Mouse (Mus musculus) cortical plate, adult 2 months (tissue): ENCODE measurements around the gene Zfp768. TPM values are rescaled to one million over a fixed set of nuclear protein-coding genes. Genes with fewer than 3 reads are reported as not detected.
"Not testable (repeated sequence)": the region's sequence is repeated elsewhere in the genome, so short reads cannot be mapped to it uniquely, and the experiment has no call there.

Experiments used
- H3K27ac ChIP-seq: fragments of 200-500 bp; 2 replicates; pipeline ENCODE4 v1.5.1; 2012; ENCODE audit warnings: low read length, control low read depth, inconsistent platforms; ENCODE audit not compliant: insufficient read depth
- H3K4me1 ChIP-seq: fragments of 200-500 bp; 2 replicates; pipeline ENCODE4 v1.6.1; 2011; ENCODE audit warnings: low read length; ENCODE audit not compliant: control insufficient read depth, insufficient read depth
- H3K4me3 ChIP-seq: fragments of 200-500 bp; 2 replicates; pipeline ENCODE4 v1.5.1; 2011; ENCODE audit warnings: mild to moderate bottlenecking, low read length, control low read depth; ENCODE audit not compliant: insufficient read depth
- CTCF ChIP-seq: fragments of 200-500 bp; IDR thresholded peaks from 2 replicates; pipeline ENCODE4 v1.5.1; 2011; ENCODE audit warnings: mild to moderate bottlenecking, control low read depth, low read length; ENCODE audit not compliant: insufficient read depth; ENCODE audit errors: extremely low read depth
- POLR2A ChIP-seq: fragments of 200-500 bp; IDR thresholded peaks from 2 replicates; pipeline ENCODE4 v1.6.1; 2011; ENCODE audit warnings: mild to moderate bottlenecking, low read length, control low read depth; ENCODE audit not compliant: insufficient read depth; ENCODE audit errors: extremely low read depth
- polyA plus RNA-seq: library from polyadenylated mRNA; depleted of rRNA; stranded (reverse); fragments of >200 nt; gene quantifications from 2 replicates; pipeline ENCODE4 v1.2.3, GENCODE M21; 2012

The Zfp768 gene
- polyA plus RNA-seq, 1 experiment: 14.6 TPM

DNA sequence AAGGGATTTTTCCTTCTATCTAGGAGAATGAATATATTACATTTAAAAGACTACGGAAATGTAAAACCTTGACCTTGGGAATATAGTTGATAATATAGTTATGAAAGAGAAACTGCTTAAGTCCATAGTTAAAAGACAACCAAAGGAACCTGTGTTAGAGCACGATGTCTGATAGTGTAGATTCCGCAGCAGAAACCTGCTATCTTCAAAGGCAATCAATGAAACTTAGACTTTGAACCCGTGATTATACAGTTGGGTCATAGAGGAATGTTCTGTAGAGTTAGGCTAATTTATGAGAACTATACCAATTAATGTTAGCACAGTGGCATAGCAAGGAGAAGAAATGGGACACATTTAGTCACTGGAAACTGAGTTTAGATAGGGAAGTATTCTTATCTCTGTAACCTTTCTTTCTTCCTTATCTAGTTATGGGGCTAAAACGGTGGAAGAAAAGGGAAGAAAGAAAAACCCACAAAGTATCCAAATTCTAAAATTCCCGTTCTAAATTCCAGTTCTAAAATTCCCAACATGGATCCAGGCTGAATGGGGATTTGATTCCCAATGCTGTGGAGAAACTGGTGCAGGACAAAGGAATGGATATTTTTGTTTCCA, 33.0 kb upstream of the Zfp768 start:
- no peak overlapping the region for H3K4me3 ChIP-seq
- TF ChIP-seq CTCF (no peak), POLR2A (no peak)
- no peaks in the 10 kb centered on the region; the same call in 1 of the 2 replicates for H3K4me1 ChIP-seq
- no peak overlapping the region for H3K27ac ChIP-seq

DNA sequence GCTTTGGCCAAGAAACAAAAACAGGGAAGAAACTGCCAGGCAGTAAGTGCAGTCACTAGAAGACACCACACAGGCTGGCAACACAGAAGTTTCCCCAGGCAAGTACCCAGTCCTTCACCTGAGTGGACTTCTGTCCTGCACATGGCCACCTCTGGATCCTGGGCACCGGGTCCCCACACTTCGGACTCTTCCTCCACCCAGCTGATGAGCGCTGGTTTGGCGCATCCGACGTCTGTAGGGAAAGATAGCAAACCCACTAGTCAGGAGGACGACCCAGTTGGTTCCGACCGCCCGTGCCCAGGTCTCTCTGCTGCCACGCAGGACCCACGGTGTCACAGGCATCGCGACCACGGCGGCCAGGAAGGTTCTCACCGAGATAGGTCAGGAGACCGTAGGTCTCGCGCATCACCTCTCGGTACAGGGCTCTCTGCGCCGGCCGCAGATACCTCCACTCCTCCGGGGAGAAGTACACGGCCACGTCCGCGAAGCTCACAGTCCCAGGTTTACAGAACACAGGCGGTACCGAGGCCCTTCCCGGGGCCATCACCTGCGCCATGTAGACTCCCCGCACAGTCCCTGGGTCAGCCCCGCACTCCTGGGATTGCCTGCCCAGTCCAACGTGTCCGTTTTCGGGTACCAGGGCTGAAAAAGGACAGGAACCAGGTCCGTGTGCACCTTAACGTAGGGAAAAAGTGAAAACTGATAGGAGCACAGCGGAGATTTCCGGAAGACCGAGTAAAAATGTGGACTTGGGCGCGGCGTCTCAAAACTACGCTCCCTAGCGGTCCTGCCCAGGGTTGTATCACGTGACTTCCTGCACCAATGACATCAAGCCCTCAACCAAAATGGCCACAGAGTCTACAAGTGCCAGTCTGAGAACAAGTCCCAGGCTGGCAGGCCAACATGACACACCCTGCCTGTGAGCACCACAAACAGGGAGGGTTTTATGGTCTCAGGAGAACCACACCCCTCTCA, 30.2 kb upstream of the Zfp768 start, which contains the start of gene Zfp747:
Gene Zfp747 (minus strand): TSS at position 780 of the 975 bp plus-strand sequence.
- not testable (repeated sequence) for H3K4me1 ChIP-seq, H3K27ac ChIP-seq
- peak within 1 kb of the TSS; percentile 63 for H3K4me3 ChIP-seq
- peak; percentile 92 for TF ChIP-seq POLR2A
- peak; percentile 58 for TF ChIP-seq CTCF

DNA sequence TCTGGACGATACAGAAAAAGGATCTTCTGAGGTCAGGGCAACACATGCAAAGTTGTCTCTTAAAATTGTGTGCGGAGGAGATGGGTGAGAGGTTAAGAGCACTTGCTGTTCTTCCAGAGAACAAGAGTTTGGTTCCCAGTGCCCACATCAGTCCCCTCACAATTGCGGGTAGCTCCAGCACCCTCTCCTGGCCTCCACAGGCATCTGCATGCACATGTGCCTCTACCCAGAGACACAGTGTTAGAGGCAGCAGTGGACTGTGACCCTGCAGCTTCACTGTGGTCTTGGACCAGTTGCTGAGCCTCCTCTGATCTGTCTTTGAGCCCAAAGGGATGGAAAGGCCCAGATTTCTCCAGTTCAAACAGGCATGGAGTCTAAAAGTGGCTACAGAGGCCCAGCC, 26.5 kb upstream of the Zfp768 start:
- H3K27ac ChIP-seq, H3K4me3 ChIP-seq, H3K4me1 ChIP-seq: not testable (repeated sequence)

DNA sequence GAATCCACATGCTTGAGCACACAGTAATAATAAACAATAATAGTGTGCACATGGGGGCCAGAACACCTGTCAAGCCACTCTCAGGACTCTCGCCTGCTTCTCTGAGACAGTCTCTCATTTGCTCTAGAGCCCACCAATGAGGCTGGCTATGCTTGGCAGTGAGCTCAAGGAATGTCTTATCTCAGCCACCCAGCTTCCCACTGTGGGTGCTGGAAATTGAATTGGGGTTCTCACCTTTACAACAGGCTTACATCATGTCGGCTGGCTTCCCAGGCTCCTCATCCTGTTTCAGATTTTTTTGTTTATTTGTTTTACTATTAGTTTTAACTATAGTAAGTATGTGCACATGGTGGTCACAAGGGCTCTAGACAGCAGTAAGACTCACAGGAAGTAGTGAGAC, 25.8 kb upstream of the Zfp768 start:
- Histone ChIP-seq H3K27ac (no peak overlapping the region), H3K4me3 (no peak overlapping the region), H3K4me1 (no peaks in the 10 kb centered on the region; the same call in 1 of the 2 replicates)
- TF ChIP-seq CTCF: no peak
- no peak for TF ChIP-seq POLR2A

DNA sequence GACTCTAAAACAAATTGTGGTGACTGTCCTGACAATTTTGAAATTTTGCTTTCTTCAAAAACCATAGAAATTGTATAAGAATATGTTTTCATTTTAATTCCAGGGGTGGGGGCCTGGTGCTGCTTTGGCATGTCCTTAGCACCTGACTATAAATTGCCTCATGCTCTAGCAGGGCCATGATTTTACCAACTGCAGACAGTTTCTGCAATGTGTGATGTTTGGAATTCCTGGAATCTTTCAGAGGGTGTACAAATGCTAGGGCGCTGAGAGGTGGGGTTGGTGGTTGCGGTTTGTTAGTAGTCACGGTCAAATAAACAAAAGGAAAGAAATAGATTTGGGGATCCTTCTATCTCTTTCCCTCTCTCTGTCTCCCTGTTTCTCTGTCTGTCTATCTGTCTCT, 20.9 kb upstream of the Zfp768 start:
- no peak for TF ChIP-seq POLR2A
- TF ChIP-seq CTCF: no peak
- H3K27ac ChIP-seq: no peak overlapping the region
- no peak overlapping the region for H3K4me3 ChIP-seq
- no peaks in the 10 kb centered on the region for H3K4me1 ChIP-seq

DNA sequence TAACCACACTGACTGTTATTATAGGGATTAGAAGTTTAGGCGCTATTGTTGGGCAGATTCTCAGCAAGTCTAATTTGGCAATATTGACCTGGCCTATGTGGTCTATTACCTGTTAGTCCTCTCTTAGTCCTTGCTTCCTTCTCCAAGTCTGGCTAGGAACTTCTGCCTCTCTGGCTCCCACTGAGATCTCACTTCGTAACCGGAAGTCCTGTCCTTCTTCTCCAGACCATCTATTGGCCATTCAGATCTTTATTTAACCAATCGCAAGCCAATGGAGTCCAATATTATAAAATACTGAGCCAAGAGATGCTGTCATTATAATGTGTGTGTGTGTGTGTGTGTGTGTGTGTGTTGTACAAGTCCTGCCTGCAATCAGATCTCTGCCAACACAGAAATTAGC, 18.8 kb upstream of the Zfp768 start:
- H3K4me1 ChIP-seq: no peaks in the 10 kb centered on the region
- peak overlapping the region; percentile 38; the same call in 1 of the 2 replicates for H3K4me3 ChIP-seq
- TF ChIP-seq POLR2A (no peak), CTCF (no peak)
- no peak overlapping the region for H3K27ac ChIP-seq

DNA sequence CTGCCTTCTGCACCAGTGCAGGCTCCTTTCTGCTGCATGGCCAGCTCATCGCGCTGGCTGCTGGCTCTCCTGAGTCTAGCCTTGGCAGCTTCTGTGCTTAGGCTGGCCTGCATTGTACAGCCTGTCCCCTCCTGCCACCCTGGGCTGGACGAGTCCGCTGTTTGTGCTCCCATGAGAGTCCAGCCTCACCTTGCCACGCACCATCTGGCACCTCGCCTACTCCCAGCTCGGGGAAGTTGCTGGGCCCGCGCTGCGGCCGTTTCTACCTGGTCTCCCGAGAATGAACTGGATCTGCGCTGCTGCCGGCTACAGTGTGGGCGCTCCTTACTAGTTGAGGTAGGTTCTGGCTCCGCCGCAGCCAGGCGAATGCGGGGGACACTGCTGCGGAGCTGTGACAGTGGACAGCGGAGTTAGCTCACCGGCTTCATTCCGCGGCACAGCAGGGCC, 18.1 kb upstream of the Zfp768 start:
- peak overlapping the region; percentile 38 for H3K4me3 ChIP-seq
- TF ChIP-seq CTCF: no peak
- TF ChIP-seq POLR2A: no peak
- H3K4me1 ChIP-seq: no peaks in the 10 kb centered on the region
- H3K27ac ChIP-seq: peak overlapping the region; percentile 35; the same call in 1 of the 2 replicates

DNA sequence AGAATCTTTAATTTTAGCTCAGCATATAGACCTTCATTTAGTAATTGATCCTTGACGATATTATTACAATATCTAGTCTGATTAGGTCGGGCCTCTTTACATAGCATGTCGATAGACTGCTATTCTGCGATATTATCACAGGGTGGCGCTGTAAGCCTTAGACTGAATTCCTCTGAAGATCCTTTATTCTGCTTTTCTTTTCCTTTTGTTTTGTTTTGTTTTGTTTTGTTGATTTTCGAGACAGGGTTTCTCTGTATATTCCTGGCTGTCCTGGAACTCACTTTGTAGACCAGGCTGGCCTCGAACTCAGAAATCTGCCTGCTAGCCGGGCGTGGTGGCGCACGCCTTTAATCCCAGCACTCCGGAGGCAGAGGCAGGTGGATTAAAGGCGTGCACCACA, 17.0 kb upstream of the Zfp768 start:
- H3K27ac ChIP-seq, H3K4me1 ChIP-seq, H3K4me3 ChIP-seq: not testable (repeated sequence)
- peak; percentile 31; the same call in 1 of the 2 replicates for TF ChIP-seq CTCF

DNA sequence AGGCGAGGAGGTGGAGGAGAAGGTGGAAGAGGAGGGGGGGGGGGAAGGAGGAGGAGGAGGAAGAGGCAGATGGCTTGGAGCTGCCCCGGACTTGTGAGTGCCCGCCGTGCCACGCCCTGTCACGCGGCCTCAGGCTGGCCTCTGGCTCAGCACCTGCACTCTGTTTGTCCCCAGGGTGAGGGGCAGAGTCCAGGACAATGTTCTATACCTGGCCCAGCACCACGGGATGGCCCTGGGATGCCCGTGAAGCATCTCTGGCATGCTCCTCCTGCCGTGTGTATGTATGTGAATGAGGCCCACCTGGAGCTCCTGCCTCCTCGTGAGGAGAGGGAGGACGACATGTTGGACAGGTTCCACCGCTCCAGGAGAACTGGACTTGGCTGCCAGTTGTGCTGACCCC, 16.1 kb upstream of the Zfp768 start:
- Histone ChIP-seq H3K4me1 (no peaks in the 10 kb centered on the region), H3K27ac (no peak overlapping the region), H3K4me3 (no peak overlapping the region)
- no peak for TF ChIP-seq CTCF
- TF ChIP-seq POLR2A: no peak

DNA sequence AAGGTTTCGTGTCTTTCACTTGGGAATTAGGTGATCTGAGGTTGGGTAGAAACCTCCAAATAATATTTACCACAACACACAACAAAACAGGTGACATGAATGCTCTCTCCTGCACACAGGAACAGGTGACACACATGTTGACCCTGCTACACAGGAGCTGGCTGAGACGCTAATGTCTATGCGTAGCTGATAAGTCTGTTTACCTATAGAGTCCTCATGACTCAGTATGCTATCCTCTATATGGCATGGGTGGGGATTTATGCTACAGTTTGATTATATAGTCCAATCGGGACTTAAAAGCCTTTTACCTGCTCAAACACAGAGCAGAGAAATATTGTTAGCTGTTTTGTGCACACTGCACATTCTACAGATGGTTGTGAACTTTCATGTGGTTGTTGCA, 14.9 kb upstream of the Zfp768 start:
- TF ChIP-seq CTCF: no peak
- no peak for TF ChIP-seq POLR2A

More for the DNA sequence above, 14.9 kb upstream of the Zfp768 start:
- Histone ChIP-seq H3K27ac (no peak overlapping the region), H3K4me1 (no peaks in the 10 kb centered on the region), H3K4me3 (no peak overlapping the region)
